Comparison of ENCODE assay signal across 8 mouse cellular contexts in the genomic region with DNA sequence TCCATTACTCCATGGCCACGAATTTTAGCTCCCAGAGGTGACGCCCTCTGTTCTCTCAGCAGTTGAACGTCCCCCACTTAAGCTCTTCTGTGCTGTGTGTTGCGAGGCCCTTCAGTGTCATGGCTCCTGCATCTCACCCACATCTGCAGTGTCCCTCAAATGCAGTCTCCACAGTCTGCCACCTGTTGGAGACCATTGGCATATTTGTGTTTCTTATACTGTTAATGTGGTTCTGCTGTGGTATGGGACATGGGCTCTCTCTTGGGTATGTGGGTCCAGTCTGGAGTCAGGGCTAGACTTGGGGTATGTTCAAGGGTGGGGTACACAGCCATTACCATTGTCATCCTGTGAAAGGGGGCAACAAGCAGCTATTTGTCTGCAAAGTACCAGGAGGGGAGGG. TPM values are rescaled to one million over a fixed set of nuclear protein-coding genes. Genes with fewer than 3 reads are reported as not detected.
DNase-seq lines count a peak whose midpoint lies in the region; ATAC-seq and TF ChIP-seq lines count a peak whose summit lies in the region.

No protein-coding gene starts in this region.

- H3K4me3 ChIP-seq in kidney, embryonic 16.5 days (ENCODE audit: low read length) = peak overlapping the region; percentile 78
- peak overlapping the region; percentile 99 for H3K4me3 ChIP-seq in hindbrain, embryonic 15.5 days
- peak overlapping the region; percentile 94; the same call in 1 of the 2 replicates for H3K4me3 ChIP-seq in midbrain, embryonic 14.5 days (replicated peaks; ENCODE audit: low read depth, low read length)

- no peak for TF ChIP-seq POLR2A in brain, embryonic 14.5 days (IDR thresholded peaks at IDR 0.05; ENCODE audit: borderline replicate concordance, extremely low read depth, insufficient read depth, insufficient read length, poor library complexity, severe bottlenecking)

- no peak for ATAC-seq in kidney, embryonic 16.5 days (ENCODE audit: low FRiP score, low TSS enrichment)
- no peak for ATAC-seq in hindbrain, embryonic 15.5 days (ENCODE audit: low FRiP score, low read depth)
- ATAC-seq in midbrain, embryonic 14.5 days (ENCODE audit: low FRiP score, low TSS enrichment) = no peak

- 71% methylated on average over 4 of the region's 4 CpGs for WGBS in kidney, embryonic 16.5 days
- 76% methylated on average over 4 of the region's 4 CpGs for WGBS in hindbrain, embryonic 15.5 days
- WGBS in midbrain, embryonic 14.5 days = 89% methylated on average over 4 of the region's 4 CpGs

- 0 out of 2 replicates have a peak overlapping the region, but pooled peaks have one; percentile 36 for H3K9ac ChIP-seq in kidney, embryonic 16.5 days (replicated peaks; ENCODE audit: low read length)
- peak overlapping the region; percentile 98; the same call in 1 of the 2 replicates for H3K9ac ChIP-seq in hindbrain, embryonic 15.5 days
- H3K9ac ChIP-seq in midbrain, embryonic 14.5 days (replicated peaks; ENCODE audit: low read length) = no peak overlapping the region

- peak overlapping the region; percentile 99 for H3K4me2 ChIP-seq in kidney, embryonic 16.5 days (replicated peaks; ENCODE audit: low read depth, low read length)
- H3K4me2 ChIP-seq in hindbrain, embryonic 15.5 days = peak overlapping the region; percentile 76
- peak overlapping the region; percentile 79 for H3K4me2 ChIP-seq in midbrain, embryonic 14.5 days (ENCODE audit: low read length)

- H3K27me3 ChIP-seq in kidney, embryonic 16.5 days (ENCODE audit: insufficient read depth, low read length) = no peaks in the 10 kb centered on the region
- H3K27me3 ChIP-seq in hindbrain, embryonic 15.5 days = no peaks in the 10 kb centered on the region
- no peaks in the 10 kb centered on the region for H3K27me3 ChIP-seq in midbrain, embryonic 14.5 days (ENCODE audit: control insufficient read depth, insufficient read depth, low read length)

- H3K9me3 ChIP-seq in kidney, embryonic 16.5 days (ENCODE audit: low read length) = no peaks in the 10 kb centered on the region
- H3K9me3 ChIP-seq in hindbrain, embryonic 15.5 days = no peaks in the 10 kb centered on the region
- no peaks in the 10 kb centered on the region for H3K9me3 ChIP-seq in midbrain, embryonic 14.5 days (ENCODE audit: control insufficient read depth, low read length)

- DNase-seq in kidney, postnatal 14 days = no peak
- DNase-seq in brain, embryonic 14.5 days (ENCODE audit: low read depth) = no peak
- no peak for DNase-seq in midbrain, embryonic 14.5 days
- no peak for DNase-seq in Muller cell, postnatal 12 days (ENCODE audit: inconsistent ontology term)
- DNase-seq in testis, postnatal 10 days (ENCODE audit: low spot score) = no peak
- DNase-seq in left cerebral cortex, adult 8-10 months (ENCODE audit: low spot score in 2 of 2) = no peak

- TF ChIP-seq CTCF in brain, embryonic 14.5 days (IDR thresholded peaks at IDR 0.05; ENCODE audit: borderline replicate concordance, extremely low read depth, insufficient read depth, insufficient read length) = peak; percentile 11; the same call in 1 of the 2 replicates

- H3K27ac ChIP-seq in kidney, embryonic 16.5 days (ENCODE audit: low read length) = no peak overlapping the region
- H3K27ac ChIP-seq in hindbrain, embryonic 15.5 days (replicated peaks) = no peak overlapping the region
- H3K27ac ChIP-seq in midbrain, embryonic 14.5 days (replicated peaks; ENCODE audit: low read depth, low read length) = no peak overlapping the region

- H3K4me1 ChIP-seq in kidney, embryonic 16.5 days (ENCODE audit: insufficient read depth, low read length) = peaks cover 20% of the 10 kb centered on the region
- peaks cover 29% of the 10 kb centered on the region for H3K4me1 ChIP-seq in hindbrain, embryonic 15.5 days (replicated peaks)
- peaks cover 14% of the 10 kb centered on the region for H3K4me1 ChIP-seq in midbrain, embryonic 14.5 days (ENCODE audit: control insufficient read depth, insufficient read depth, low read length)

- H3K36me3 ChIP-seq in kidney, embryonic 16.5 days (ENCODE audit: insufficient read depth, low read length) = peaks cover 45% of the 10 kb centered on the region
- peaks cover 40% of the 10 kb centered on the region for H3K36me3 ChIP-seq in hindbrain, embryonic 15.5 days
- peaks cover 53% of the 10 kb centered on the region for H3K36me3 ChIP-seq in midbrain, embryonic 14.5 days (ENCODE audit: control insufficient read depth, insufficient read depth, low read length)

RNA-seq across cellular contexts. Expression of a gene that starts 1.9 kb away (rescaled TPM):
- 200 and 208 TPM in 2 replicates for polyA plus RNA-seq in kidney, embryonic 16.5 days (2015; fragmentation: Nextera tagmentation; extraction: Ambion mirVana)
- 124 and 148 TPM in 2 replicates for polyA plus RNA-seq in brain, embryonic 14.5 days (2012; rRNA removed)
- polyA plus RNA-seq in hindbrain, embryonic 15.5 days (2015; fragmentation: Nextera tagmentation; extraction: Ambion mirVana) = 189 and 207 TPM in 2 replicates
- polyA plus RNA-seq in midbrain, embryonic 14.5 days (2014; fragmentation: Nextera tagmentation; extraction: Ambion mirVana) = 158 and 179 TPM in 2 replicates
- 100 to 1,000 TPM; 107 to 109 (median 108) TPM for total RNA-seq in left cerebral cortex, adult 8-10 months (2022)

RNA-seq across cellular contexts. Expression of a gene that starts 52.5 kb away (rescaled TPM):
- 53.1 and 57.4 TPM in 2 replicates for polyA plus RNA-seq in kidney, embryonic 16.5 days (2015; fragmentation: Nextera tagmentation; extraction: Ambion mirVana)
- polyA plus RNA-seq in brain, embryonic 14.5 days (2012; rRNA removed) = 7.7 and 9.5 TPM in 2 replicates
- 2.5 and 3.5 TPM in 2 replicates for polyA plus RNA-seq in hindbrain, embryonic 15.5 days (2015; fragmentation: Nextera tagmentation; extraction: Ambion mirVana)
- polyA plus RNA-seq in midbrain, embryonic 14.5 days (2014; fragmentation: Nextera tagmentation; extraction: Ambion mirVana) = 1.2 and 1.8 TPM in 2 replicates
- 10 to 100 TPM in 1 of 4 experiments, 1 to 10 TPM in 3; 5.9 to 11.1 (median 7.3) TPM for total RNA-seq in left cerebral cortex, adult 8-10 months (2022)

RNA-seq across cellular contexts. Expression of a gene that starts 54.1 kb away (rescaled TPM):
- 35.2 and 36.3 TPM in 2 replicates for polyA plus RNA-seq in kidney, embryonic 16.5 days (2015; fragmentation: Nextera tagmentation; extraction: Ambion mirVana)
- polyA plus RNA-seq in brain, embryonic 14.5 days (2012; rRNA removed) = 35.8 and 47.8 TPM in 2 replicates
- polyA plus RNA-seq in hindbrain, embryonic 15.5 days (2015; fragmentation: Nextera tagmentation; extraction: Ambion mirVana) = 71.0 and 72.7 TPM in 2 replicates
- polyA plus RNA-seq in midbrain, embryonic 14.5 days (2014; fragmentation: Nextera tagmentation; extraction: Ambion mirVana) = 67.2 and 76.6 TPM in 2 replicates
- total RNA-seq in left cerebral cortex, adult 8-10 months (2022) = 10 to 100 TPM; 56.0 to 59.0 (median 58.3) TPM
